Mouse (Mus musculus) colon, adult 2 months (tissue): ENCODE data around the gene Klhl3. TPM values are rescaled to one million over a fixed set of nuclear protein-coding genes. Genes with fewer than 3 reads are reported as not detected.

Experiments used
- polyA plus RNA-seq: library from polyadenylated mRNA; depleted of rRNA; stranded (reverse); fragments of >200 nt; gene quantifications from 2 replicates; pipeline ENCODE4 v1.2.3, GENCODE M21; 2012; rRNA removed

Klhl3 gene
- polyA plus RNA-seq, result 0.69 and 0.80 TPM in 2 replicates

DNA sequence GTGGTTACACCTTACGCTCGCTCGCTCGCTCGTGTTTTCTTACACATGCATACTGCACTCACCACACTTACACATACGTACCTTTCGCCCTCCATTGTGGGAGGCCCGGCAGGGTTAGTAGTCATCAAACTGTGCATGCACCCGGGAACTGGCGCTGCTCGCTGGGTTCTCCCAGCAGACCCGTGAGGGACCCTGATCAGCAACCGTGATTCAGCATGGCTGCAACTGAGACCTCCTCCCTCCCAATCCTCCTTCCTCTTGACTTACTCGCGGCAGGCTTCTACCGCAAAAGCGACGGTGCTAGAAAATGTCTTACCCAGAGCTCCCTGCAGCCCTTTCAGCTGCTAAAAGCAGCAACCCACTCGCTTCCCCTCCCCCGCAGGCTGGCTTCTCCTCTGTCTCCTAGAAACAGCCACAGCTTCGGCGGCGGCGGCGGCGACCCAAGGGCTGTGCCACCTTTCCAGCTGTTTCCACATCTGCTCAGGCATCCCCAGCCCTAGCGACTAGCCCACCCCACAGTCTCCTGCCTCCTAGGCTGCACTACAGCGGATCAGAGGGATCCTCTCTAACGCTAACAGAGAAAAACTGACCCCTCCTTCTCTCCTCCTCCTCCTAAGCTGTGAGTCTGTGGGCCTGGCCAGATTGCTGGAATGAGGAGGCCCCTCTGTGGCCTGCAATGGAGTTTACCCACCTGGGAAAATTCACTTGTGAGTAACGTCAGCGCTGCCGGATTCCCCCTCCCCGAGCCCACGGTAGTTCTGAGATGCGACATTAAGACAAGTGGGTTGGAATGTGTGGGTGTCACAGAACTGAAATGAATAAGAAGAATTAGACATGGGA is at the start of gene Klhl3:
Klhl3 (minus strand) TSS at position 532 of the 840 bp plus-strand sequence.

DNA sequence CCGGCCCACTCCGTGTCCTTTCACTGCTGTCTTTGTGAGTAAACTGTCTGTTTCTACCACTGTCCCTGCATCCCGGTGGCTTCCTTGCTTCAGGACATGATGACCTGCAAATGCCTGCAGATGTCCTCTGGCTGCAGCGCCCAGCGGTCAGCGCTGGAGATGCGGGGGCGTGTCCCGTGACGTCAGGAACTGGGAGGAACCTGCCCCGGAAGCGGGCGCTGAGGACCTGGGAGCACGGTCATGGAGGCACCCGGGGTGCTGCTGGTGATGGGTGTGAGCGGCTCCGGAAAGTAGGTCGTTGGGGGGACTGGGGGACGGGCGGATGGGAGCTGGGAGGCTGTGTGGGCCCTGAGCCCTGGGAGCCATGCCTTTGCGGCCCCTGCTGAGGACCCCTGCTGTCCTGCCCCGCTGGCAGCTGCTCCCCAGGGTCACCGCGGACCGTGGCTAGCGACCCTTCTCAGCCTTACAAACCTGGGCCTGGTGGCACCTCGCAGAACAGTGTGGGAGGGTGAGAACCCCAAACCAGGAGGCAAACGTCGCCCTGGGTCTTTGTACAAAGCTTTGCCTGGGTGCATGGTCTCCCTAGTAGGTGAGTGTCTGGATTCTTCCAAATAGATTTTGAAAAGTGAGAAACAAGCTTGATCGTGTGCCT is 44.2 kb upstream of the Klhl3 start, which contains the start of gene Idnk:
Idnk (plus strand) TSS at position 203 of the 652 bp plus-strand sequence.

DNA sequence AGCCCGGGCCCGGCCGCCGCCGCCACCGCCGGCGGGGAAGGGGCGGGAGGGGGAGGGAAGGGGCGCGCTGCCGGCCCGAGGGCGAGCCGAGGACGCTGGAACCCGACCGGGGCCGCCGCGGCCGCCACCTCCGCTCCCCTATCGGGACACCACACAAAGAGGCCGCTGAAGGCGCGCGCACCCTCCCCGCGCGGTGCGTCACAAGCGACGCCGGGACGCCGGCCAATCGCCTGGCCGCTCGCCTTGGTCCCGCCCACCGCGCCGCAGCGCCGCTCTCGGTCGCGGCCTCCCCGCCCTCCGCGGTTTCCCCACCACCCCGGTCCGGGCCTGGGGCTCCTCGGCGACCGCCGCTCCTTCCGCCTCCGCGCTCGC is 15.0 kb upstream of the Klhl3 start, which contains the start of gene Hnrnpa0:
Hnrnpa0 (minus strand) TSS at position 161 of the 372 bp plus-strand sequence.

Other genes starting within 250 kb of the Klhl3 start
- gene Spock1, start 205.3 kb downstream of the Klhl3 start, polyA plus RNA-seq, result 0.77 and 1.3 TPM in 2 replicates
- 134 and 143 TPM in 2 replicates for gene Hnrnpa0, start 15.0 kb upstream of the Klhl3 start, polyA plus RNA-seq
- 16.0 and 17.7 TPM in 2 replicates for gene Idnk, start 44.1 kb upstream of the Klhl3 start, polyA plus RNA-seq
- gene Ubqln1, start 102.1 kb upstream of the Klhl3 start, polyA plus RNA-seq, result 146 and 159 TPM in 2 replicates
- 2.6 and 3.2 TPM in 2 replicates for gene Gkap1, start 162.1 kb upstream of the Klhl3 start, polyA plus RNA-seq
- 0.17 and 0.20 TPM in 2 replicates for gene Kif27, start 245.5 kb upstream of the Klhl3 start, polyA plus RNA-seq